9 mouse cellular contexts compared by ENCODE assay signal in genomic region chr7:128344928-128345653, GRCm38 (mm10). TPM values are rescaled to one million over a fixed set of nuclear protein-coding genes. Genes with fewer than 3 reads are reported as not detected.
A peak's percentile ranks its signal among the peaks of the same experiment; 100 is the strongest.
DNase-seq lines count a peak whose midpoint lies in the region; ATAC-seq and TF ChIP-seq lines count a peak whose summit lies in the region.
"Had no signal": no experiment of that assay in that cellular context is flagged by ENCODE, and none has a peak within 500 bp of the region (broad histone marks: within the 10 kb centered on the region; RNA-seq: fewer than 3 reads in every experiment).

No protein-coding gene starts in this region.

- 0 out of 2 replicates have a peak, but pooled peaks cover 3% of the 10 kb centered on the region for H3K9me3 ChIP-seq in forebrain, postnatal 0 days (ENCODE audit: low read length)
- no peaks in the 10 kb centered on the region for H3K9me3 ChIP-seq in hindbrain, embryonic 12.5 days (replicated peaks)

- no peak overlapping the region for H3K9ac ChIP-seq in forebrain, postnatal 0 days
- no peak overlapping the region for H3K9ac ChIP-seq in hindbrain, embryonic 12.5 days

- H3K27ac ChIP-seq in forebrain, postnatal 0 days (ENCODE audit: low read depth, low read length), result no peak overlapping the region
- H3K27ac ChIP-seq in hindbrain, embryonic 12.5 days, result no peak overlapping the region

- H3K27me3 ChIP-seq in forebrain, postnatal 0 days (ENCODE audit: insufficient read depth, low read length), result no peaks in the 10 kb centered on the region
- no peaks in the 10 kb centered on the region for H3K27me3 ChIP-seq in hindbrain, embryonic 12.5 days

- WGBS in forebrain, postnatal 0 days, result 71% methylated on average over 6 of the region's 6 CpGs
- 58% methylated on average over 6 of the region's 6 CpGs for WGBS in hindbrain, embryonic 12.5 days

- no peaks in the 10 kb centered on the region for H3K4me1 ChIP-seq in forebrain, postnatal 0 days (ENCODE audit: insufficient read depth)
- peaks cover 5% of the 10 kb centered on the region for H3K4me1 ChIP-seq in hindbrain, embryonic 12.5 days

- peak; percentile 98 for TF ChIP-seq CTCF in forebrain, postnatal 0 days (IDR thresholded peaks at IDR 0.05; ENCODE audit: low read depth)

- ATAC-seq in forebrain, postnatal 0 days, result peak; percentile 63
- ATAC-seq in hindbrain, embryonic 12.5 days (ENCODE audit: low FRiP score), result peak; percentile 35; the same call in 1 of the 2 replicates

- no peak overlapping the region for H3K4me3 ChIP-seq in forebrain, postnatal 0 days (ENCODE audit: low read depth, low read length)
- H3K4me3 ChIP-seq in hindbrain, embryonic 12.5 days, result no peak overlapping the region
- H3K4me3 ChIP-seq: myocyte had no signal

- H3K36me3 ChIP-seq in forebrain, postnatal 0 days (ENCODE audit: insufficient read depth), result no peaks in the 10 kb centered on the region
- no peaks in the 10 kb centered on the region for H3K36me3 ChIP-seq in hindbrain, embryonic 12.5 days

- peak; percentile 48 for DNase-seq in Muller cell, postnatal 12 days (ENCODE audit: inconsistent ontology term)
- peak; percentile 72 for DNase-seq in c-Kit-positive CD71-positive TER-119-positive erythroid progenitor cells, embryonic 14.5 days (ENCODE audit: low spot score)
- peak; percentile 78 for DNase-seq in forebrain, postnatal 0 days
- DNase-seq in layer of hippocampus, postnatal 25 days (ENCODE audit: extremely low spot score in 1 of 2, low spot score in 1 of 2), result peak; percentile 60 to 69
- DNase-seq in lung, postnatal 14 days, result peak; percentile 84
- DNase-seq in right cerebral cortex, postnatal 10 days (ENCODE audit: low spot score in 2 of 2), result peak; percentile 51 to 70
- DNase-seq in urinary bladder, postnatal 14 days (ENCODE audit: low spot score), result peak; percentile 81

- no peak overlapping the region for H3K4me2 ChIP-seq in forebrain, postnatal 0 days (ENCODE audit: low read depth)
- no peak overlapping the region for H3K4me2 ChIP-seq in hindbrain, embryonic 12.5 days (replicated peaks)

RNA-seq across cellular contexts. Expression of gene BC017158, which starts 47.1 kb away (rescaled TPM):
- 18.3 and 18.5 TPM in 2 replicates for total RNA-seq in forebrain, postnatal 0 days (2014; rRNA removed)
- polyA plus RNA-seq in forebrain, postnatal 0 days (2015; fragmentation: Nextera tagmentation; extraction: Ambion mirVana), result 10.6 and 14.4 TPM in 2 replicates
- polyA plus RNA-seq in hindbrain, embryonic 12.5 days (2016; fragmentation: Nextera tagmentation; extraction: Ambion mirVana), result 21.7 and 27.4 TPM in 2 replicates
- total RNA-seq in layer of hippocampus, postnatal 25 days (2021), result 10 to 100 TPM; 24.1 to 24.6 TPM
